Mouse (Mus musculus) olfactory bulb, adult 2 months (tissue): ENCODE measurements around the gene Btbd9.

Source experiments
- CTCF ChIP-seq: fragments of 200-500 bp; IDR thresholded peaks from 2 replicates; pipeline ENCODE4 v1.5.1; 2012; ENCODE audit warnings: low read depth, mild to moderate bottlenecking, low read length, moderate library complexity; ENCODE audit not compliant: insufficient read depth
- POLR2A ChIP-seq: fragments of 200-500 bp; IDR thresholded peaks from 2 replicates; pipeline ENCODE4 v1.6.1; 2012; ENCODE audit warnings: mild to moderate bottlenecking, low read depth, low read length, moderate library complexity; ENCODE audit not compliant: insufficient read depth

GRCm38 (mm10) chr17:30309627-30310026 is 266.7 kb downstream of the Btbd9 start:
- TF ChIP-seq CTCF (no peak), POLR2A (no peak)
